Mouse (Mus musculus): ENCODE results near the gene Olfr1458.

The Olfr1458 gene

GRCm38 (mm10) chr19:13106675-13107074, at the start of gene Olfr1458:
TSS of gene Olfr1458 (minus strand) at chr19:13106775.
- no peak for DNase-seq (ENCODE audit: inconsistent age in 2 of 2, low spot score in 1 of 2)

GRCm38 (mm10) chr19:13149449-13149848, 42.9 kb upstream of the Olfr1458 start, which contains the start of gene Olfr1459:
TSS of gene Olfr1459 (minus strand) at chr19:13149549.
- no peak for DNase-seq (ENCODE audit: inconsistent age in 2 of 2, low spot score in 1 of 2)

GRCm38 (mm10) chr19:13097791-13098190, 8.8 kb downstream of the Olfr1458 start, which contains the start of gene Olfr1457:
TSS of gene Olfr1457 (minus strand) at chr19:13097891.
- no peak for DNase-seq (ENCODE audit: inconsistent age in 2 of 2, low spot score in 1 of 2)

GRCm38 (mm10) chr19:13093908-13094307, 12.7 kb downstream of the Olfr1458 start:
- no peak for DNase-seq (ENCODE audit: inconsistent age in 2 of 2, low spot score in 1 of 2)

GRCm38 (mm10) chr19:13060310-13060709, 46.3 kb downstream of the Olfr1458 start, which contains the start of gene Olfr1454:
TSS of gene Olfr1454 (plus strand) at chr19:13060610.
- DNase-seq (ENCODE audit: inconsistent age in 2 of 2, low spot score in 1 of 2): no peak

All from adrenal gland, adult (tissue).